Mouse (Mus musculus): ENCODE results near the gene Mttp. TPM values are rescaled to one million over a fixed set of nuclear protein-coding genes. Genes with fewer than 3 reads are reported as not detected.

The Mttp gene
- polyA plus RNA-seq, 1 experiment from 2014 or later, result 7.6 TPM

- Histone ChIP-seq H3K4me3 (no peak overlapping the region), H3K36me3 (no peaks in the 10 kb centered on the region), H3K27me3 (no peaks in the 10 kb centered on the region), H3K27ac (replicated peaks) (no peak overlapping the region), H3K9me3 (no peaks in the 10 kb centered on the region), H3K4me2 (no peak overlapping the region), H3K4me1 (replicated peaks) (no peaks in the 10 kb centered on the region), H3K9ac (no peak overlapping the region)
- 41% methylated on average over 1 of the region's 1 CpGs for WGBS
- no peak for ATAC-seq (ENCODE audit: low read depth)
Measured at GRCm38 (mm10) chr3:138130692-138131091, 14.1 kb downstream of the Mttp start.

- H3K4me3 ChIP-seq, result no peak overlapping the region
- no peak overlapping the region for H3K4me2 ChIP-seq
- WGBS, result 96% methylated on average over 6 of the region's 6 CpGs
- no peaks in the 10 kb centered on the region for H3K9me3 ChIP-seq
- ATAC-seq (ENCODE audit: low read depth), result no peak
- H3K9ac ChIP-seq, result no peak overlapping the region
- H3K36me3 ChIP-seq, result no peaks in the 10 kb centered on the region
- H3K27me3 ChIP-seq, result no peaks in the 10 kb centered on the region
- no peaks in the 10 kb centered on the region for H3K4me1 ChIP-seq (replicated peaks)
- H3K27ac ChIP-seq (replicated peaks), result no peak overlapping the region
Measured at GRCm38 (mm10) chr3:138129110-138129509, 15.7 kb downstream of the Mttp start.

- no peaks in the 10 kb centered on the region for H3K36me3 ChIP-seq
- H3K4me1 ChIP-seq (replicated peaks), result no peaks in the 10 kb centered on the region
- H3K9me3 ChIP-seq, result no peaks in the 10 kb centered on the region
- no peak overlapping the region for H3K9ac ChIP-seq
- 92% methylated on average over 10 of the region's 10 CpGs for WGBS
- no peak overlapping the region for H3K4me2 ChIP-seq
- no peak for ATAC-seq (ENCODE audit: low read depth)
- H3K4me3 ChIP-seq, result no peak overlapping the region
- no peaks in the 10 kb centered on the region for H3K27me3 ChIP-seq
- H3K27ac ChIP-seq (replicated peaks), result no peak overlapping the region
Measured at GRCm38 (mm10) chr3:138123842-138124241, 20.9 kb downstream of the Mttp start.

- H3K27me3 ChIP-seq, result no peaks in the 10 kb centered on the region
- no peaks in the 10 kb centered on the region for H3K36me3 ChIP-seq
- no peak overlapping the region for H3K4me2 ChIP-seq
- no peak overlapping the region for H3K4me3 ChIP-seq
- WGBS, result 92% methylated on average over 2 of the region's 2 CpGs
- no peaks in the 10 kb centered on the region for H3K9me3 ChIP-seq
- no peak for ATAC-seq (ENCODE audit: low read depth)
- no peak overlapping the region for H3K27ac ChIP-seq (replicated peaks)
- H3K4me1 ChIP-seq (replicated peaks), result no peaks in the 10 kb centered on the region
- no peak overlapping the region for H3K9ac ChIP-seq
Measured at GRCm38 (mm10) chr3:138121461-138121860, 23.3 kb downstream of the Mttp start.

GRCm38 (mm10) chr3:138119444-138120105, 25.2 kb downstream of the Mttp start:
- Histone ChIP-seq H3K27ac (replicated peaks) (no peak overlapping the region), H3K4me1 (replicated peaks) (no peaks in the 10 kb centered on the region), H3K9me3 (no peaks in the 10 kb centered on the region), H3K4me3 (no peak overlapping the region), H3K4me2 (no peak overlapping the region), H3K36me3 (no peaks in the 10 kb centered on the region), H3K27me3 (no peaks in the 10 kb centered on the region), H3K9ac (no peak overlapping the region)
- ATAC-seq (ENCODE audit: low read depth), result no peak
- WGBS, result 94% methylated on average over 16 of the region's 16 CpGs

GRCm38 (mm10) chr3:138118831-138119230, 25.9 kb downstream of the Mttp start:
- Histone ChIP-seq H3K9me3 (no peaks in the 10 kb centered on the region), H3K36me3 (no peaks in the 10 kb centered on the region), H3K4me2 (no peak overlapping the region), H3K4me1 (replicated peaks) (no peaks in the 10 kb centered on the region), H3K9ac (no peak overlapping the region), H3K27ac (replicated peaks) (no peak overlapping the region), H3K27me3 (no peaks in the 10 kb centered on the region), H3K4me3 (no peak overlapping the region)
- WGBS, result 78% methylated on average over 14 of the region's 14 CpGs
- no peak for ATAC-seq (ENCODE audit: low read depth)

GRCm38 (mm10) chr3:138118392-138118791, 26.4 kb downstream of the Mttp start:
- Histone ChIP-seq H3K4me2 (no peak overlapping the region), H3K27me3 (no peaks in the 10 kb centered on the region), H3K4me3 (no peak overlapping the region), H3K27ac (replicated peaks) (no peak overlapping the region), H3K9me3 (no peaks in the 10 kb centered on the region), H3K4me1 (replicated peaks) (no peaks in the 10 kb centered on the region), H3K9ac (no peak overlapping the region), H3K36me3 (no peaks in the 10 kb centered on the region)
- ATAC-seq (ENCODE audit: low read depth), result no peak
- 80% methylated on average over 6 of the region's 6 CpGs for WGBS

- Histone ChIP-seq H3K27ac (replicated peaks) (no peak overlapping the region), H3K9me3 (no peaks in the 10 kb centered on the region), H3K4me3 (no peak overlapping the region), H3K27me3 (no peaks in the 10 kb centered on the region), H3K4me1 (replicated peaks) (no peaks in the 10 kb centered on the region), H3K36me3 (no peaks in the 10 kb centered on the region), H3K9ac (no peak overlapping the region), H3K4me2 (no peak overlapping the region)
- WGBS, result 87% methylated on average over 4 of the region's 4 CpGs
- no peak for ATAC-seq (ENCODE audit: low read depth)
Measured at GRCm38 (mm10) chr3:138116871-138117270, 27.9 kb downstream of the Mttp start.

GRCm38 (mm10) chr3:138114106-138114505, 30.7 kb downstream of the Mttp start:
- Histone ChIP-seq H3K4me1 (replicated peaks) (no peaks in the 10 kb centered on the region), H3K36me3 (no peaks in the 10 kb centered on the region), H3K27me3 (no peaks in the 10 kb centered on the region), H3K27ac (replicated peaks) (no peak overlapping the region), H3K4me3 (no peak overlapping the region), H3K9ac (no peak overlapping the region), H3K4me2 (no peak overlapping the region), H3K9me3 (no peaks in the 10 kb centered on the region)
- ATAC-seq (ENCODE audit: low read depth), result no peak
- 83% methylated on average over 17 of the region's 17 CpGs for WGBS

- no peak overlapping the region for H3K9ac ChIP-seq
- no peak overlapping the region for H3K4me3 ChIP-seq
- no peaks in the 10 kb centered on the region for H3K27me3 ChIP-seq
- H3K4me1 ChIP-seq (replicated peaks), result no peaks in the 10 kb centered on the region
- 89% methylated on average over 19 of the region's 19 CpGs for WGBS
- no peak for ATAC-seq (ENCODE audit: low read depth)
- no peaks in the 10 kb centered on the region for H3K9me3 ChIP-seq
- no peak overlapping the region for H3K27ac ChIP-seq (replicated peaks)
- H3K4me2 ChIP-seq, result no peak overlapping the region
- no peaks in the 10 kb centered on the region for H3K36me3 ChIP-seq
Measured at GRCm38 (mm10) chr3:138110910-138111782, 33.6 kb downstream of the Mttp start.

- ATAC-seq (ENCODE audit: low read depth), result no peak
- Histone ChIP-seq H3K9me3 (no peaks in the 10 kb centered on the region), H3K4me3 (no peak overlapping the region), H3K36me3 (no peaks in the 10 kb centered on the region), H3K9ac (no peak overlapping the region), H3K27ac (replicated peaks) (no peak overlapping the region), H3K4me1 (replicated peaks) (no peaks in the 10 kb centered on the region), H3K4me2 (no peak overlapping the region), H3K27me3 (no peaks in the 10 kb centered on the region)
- WGBS, result 96% methylated on average over 10 of the region's 10 CpGs
Measured at GRCm38 (mm10) chr3:138106887-138107286, 37.9 kb downstream of the Mttp start.

- Histone ChIP-seq H3K27me3 (no peaks in the 10 kb centered on the region), H3K9me3 (no peaks in the 10 kb centered on the region), H3K4me1 (replicated peaks) (no peaks in the 10 kb centered on the region), H3K4me3 (no peak overlapping the region), H3K9ac (no peak overlapping the region), H3K27ac (replicated peaks) (no peak overlapping the region), H3K36me3 (no peaks in the 10 kb centered on the region), H3K4me2 (no peak overlapping the region)
- ATAC-seq (ENCODE audit: low read depth), result no peak
- WGBS, result 67% methylated on average over 5 of the region's 5 CpGs
Measured at GRCm38 (mm10) chr3:138105056-138105455, 39.7 kb downstream of the Mttp start.
